Mouse (Mus musculus) yolk sac, embryonic 10.5 days (tissue): ENCODE results near the gene Necap1.
A peak's percentile ranks its signal among the peaks of the same experiment; 100 is the strongest.

Experiments used
- DNase-seq: peaks from one replicate; pipeline ENCODE4 v3.0.0-alpha.2; 2017; ENCODE audit warnings: low spot score

Necap1 gene

DNA sequence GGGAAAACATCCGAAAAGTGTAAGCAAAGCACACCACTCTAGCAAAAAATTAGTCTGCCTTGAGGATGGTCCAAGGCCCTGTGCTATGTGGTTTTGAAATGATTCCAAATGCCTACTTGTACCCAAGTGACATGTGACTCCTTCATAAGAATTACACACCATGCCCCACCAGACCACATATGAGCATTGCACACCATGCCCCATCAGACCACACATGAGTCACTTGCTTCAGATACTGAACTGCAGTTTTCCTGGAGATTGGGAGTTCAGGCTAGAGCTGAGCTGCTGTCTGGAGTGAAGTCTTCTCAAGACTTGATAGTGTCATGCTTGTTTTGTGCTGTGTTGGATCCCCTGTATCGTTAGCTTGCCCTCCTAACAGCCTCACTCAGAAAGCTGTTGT, 15.3 kb downstream of the Necap1 start:
- no peak for DNase-seq

DNA sequence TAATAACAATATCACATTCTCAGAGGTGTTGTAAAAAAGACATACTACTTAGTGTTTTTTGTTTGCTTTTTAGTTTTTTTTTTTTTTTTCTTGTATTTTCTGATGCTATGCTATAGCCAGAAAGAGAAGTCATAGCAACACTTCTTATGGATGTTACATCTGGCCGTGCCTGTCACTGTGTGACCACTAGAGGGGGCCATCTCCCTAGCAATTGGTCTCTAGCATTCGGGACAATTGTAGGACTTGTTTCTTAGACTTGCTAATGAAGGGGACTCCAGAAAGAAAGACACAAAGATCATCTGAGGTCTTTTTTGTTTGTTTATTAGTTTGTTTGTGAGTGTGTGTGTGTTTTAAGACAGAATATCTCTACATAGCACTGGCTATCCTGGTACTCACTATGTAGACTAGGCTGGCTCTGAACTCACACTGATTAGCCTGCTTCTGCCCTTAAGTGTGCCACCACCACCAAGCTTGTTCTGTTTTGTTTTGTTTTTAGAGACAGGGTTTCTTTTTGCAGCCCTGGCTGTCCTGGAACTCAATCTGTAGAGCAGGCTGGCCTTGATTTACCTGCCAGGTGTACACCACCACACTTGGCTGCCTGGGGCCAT, 18.3 kb downstream of the Necap1 start:
- DNase-seq, result peak; percentile 35

DNA sequence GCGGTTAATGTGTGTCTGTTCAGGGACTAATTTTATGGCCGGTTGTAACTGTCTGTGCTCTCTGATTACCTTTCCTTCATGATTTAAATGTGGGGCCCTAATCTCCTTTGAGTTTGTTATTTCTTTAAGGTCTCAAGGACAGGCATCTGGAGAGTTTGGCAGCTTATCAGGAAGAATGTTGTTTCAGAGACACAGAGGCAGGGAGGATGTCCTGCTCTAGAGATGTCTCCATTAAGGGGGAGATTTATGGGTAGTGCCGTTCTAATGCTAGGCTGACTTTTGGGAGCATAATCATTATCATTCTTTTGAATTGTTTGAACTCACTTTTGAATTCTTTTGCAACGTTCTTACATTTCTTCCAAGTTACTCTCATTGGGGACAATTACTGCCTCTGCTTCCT, 45.6 kb downstream of the Necap1 start:
- no peak for DNase-seq

DNA sequence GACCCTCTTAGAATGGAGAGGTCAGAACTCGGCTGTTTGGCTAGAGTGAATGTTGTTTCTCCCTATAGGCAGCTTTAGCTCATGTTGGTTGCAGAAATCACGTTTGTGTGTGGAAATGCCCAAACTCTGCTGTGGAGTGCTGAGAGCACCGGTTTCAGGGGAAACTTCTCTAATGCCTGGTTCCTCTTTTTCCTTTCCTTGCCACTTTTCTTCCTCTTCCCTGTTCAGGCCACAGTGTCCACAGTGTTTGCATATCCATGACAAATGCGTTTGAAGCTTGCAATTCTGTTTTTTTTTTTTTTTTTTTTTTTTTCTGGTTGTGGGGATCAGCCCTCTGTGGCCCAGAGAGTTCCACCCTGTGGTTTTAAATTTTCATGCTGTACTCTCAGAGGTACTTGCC, 47.2 kb downstream of the Necap1 start, which contains the start of gene Clec4a1:
Clec4a1 (plus strand) TSS at position 398 of the 400 bp plus-strand sequence.
- DNase-seq, result no peak

DNA sequence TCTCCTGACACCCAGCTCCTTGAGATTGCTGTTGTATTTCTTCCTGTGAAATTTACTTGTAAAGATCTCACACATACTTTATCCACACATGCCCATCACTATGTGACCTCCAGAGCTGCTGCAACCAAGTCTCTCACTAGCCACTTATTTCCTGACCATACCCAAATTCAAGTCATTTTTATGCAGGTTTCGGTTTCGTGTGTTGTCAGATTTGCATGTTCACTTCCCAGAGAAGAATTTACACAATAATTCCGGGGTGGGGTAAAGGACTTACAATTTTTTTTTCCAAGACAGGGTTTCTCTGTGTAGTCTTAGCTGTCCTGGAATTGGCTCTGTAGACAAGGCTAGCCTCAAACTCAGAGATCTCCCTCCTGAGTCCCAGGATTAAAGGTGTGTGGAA, 60.6 kb downstream of the Necap1 start:
- no peak for DNase-seq
